Mouse (Mus musculus) frontal cortex, postnatal 36 days (tissue): ENCODE results near the gene Prex1.
A peak's percentile ranks its signal among the peaks of the same experiment; 100 is the strongest.

Source experiments
- DNase-seq, 2 experiments: peaks; one replicate each; pipeline ENCODE4 v3.0.0; 2022; ENCODE audit warnings: low spot score in 2 of 2

Gene Prex1

DNA sequence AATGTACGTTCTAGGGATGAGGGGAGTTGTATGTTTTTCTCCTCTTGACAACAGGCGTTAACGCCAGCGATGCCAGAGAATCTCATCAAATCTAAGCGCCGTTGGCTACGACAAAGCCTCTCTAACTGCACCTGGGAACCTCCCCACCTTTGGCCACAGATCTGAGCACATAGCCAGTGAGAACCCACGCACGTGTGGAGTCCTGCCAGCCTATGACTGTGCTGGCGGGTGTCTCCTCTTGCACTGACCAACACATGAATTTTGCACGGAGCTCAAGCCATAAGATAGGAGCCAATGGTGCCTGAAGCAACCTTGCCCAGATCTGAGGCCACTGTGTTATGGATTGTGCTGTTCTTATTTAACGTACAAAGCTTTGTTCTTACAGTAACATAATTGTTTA is 193.1 kb downstream of the Prex1 start:
- DNase-seq, result no peak

DNA sequence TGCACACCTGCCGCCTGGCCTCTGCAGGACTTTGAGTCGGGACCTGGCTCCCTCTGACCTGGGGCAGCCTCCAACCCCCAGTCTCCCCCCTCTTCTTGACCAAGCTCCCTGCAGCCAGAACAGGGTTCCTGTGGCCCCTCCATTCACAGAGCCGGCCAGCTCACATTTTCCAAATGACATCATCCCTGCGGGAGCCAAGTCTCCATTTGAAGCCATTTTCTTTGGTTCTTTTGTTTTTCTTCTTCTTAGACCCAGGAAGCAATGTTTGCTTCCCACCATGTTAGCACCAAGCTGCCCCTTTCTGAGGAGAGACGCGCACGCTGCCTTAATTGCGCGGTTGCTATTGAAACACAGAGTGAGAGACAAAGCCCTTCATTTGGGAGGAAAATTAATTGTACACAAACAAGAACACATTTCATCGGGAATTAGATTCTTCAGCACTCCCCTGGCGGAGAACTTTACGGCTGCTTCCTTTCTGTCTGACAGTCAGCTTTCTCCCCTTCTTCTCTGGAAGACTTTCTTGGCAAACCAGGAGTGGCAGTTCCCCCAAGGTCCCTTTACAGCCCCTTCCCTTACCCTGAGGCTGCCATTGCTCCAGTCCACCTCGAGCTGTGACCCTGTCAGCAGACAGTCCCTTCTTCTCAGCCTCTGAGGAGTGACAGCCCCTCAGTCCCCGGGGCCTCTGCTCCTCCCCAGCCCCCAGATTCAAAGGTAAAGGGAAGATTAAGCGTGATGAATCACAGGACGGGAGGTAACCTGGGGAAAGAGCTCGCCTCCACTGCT is 196.0 kb downstream of the Prex1 start:
- DNase-seq, result peak; percentile 29 to 37

DNA sequence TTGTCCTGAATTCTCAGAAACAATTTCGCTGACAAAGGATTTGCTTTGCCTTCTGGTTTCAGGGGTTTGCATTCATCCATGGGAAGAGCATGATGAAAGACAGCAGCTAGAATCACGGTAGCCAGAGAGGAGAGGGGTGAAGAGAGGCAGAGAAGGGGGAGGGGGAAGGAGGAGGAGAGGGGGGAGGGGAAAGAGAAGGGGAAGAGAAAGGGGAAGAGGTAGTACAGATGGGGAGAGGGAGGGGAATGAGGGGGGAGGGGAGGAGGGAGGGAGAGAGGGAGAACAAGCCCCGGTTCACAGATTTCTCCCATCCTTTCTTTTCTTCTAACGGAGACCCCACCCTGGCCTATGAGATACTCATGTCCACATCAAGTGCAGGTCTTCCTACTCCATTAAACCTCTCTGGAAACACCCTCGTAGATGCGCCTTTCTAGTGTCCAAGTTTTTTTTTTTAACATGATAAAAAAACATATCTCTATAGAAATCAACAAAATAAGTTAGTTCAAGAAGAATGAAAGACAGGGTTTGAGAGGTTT is 196.7 kb downstream of the Prex1 start:
- DNase-seq, result no peak
